Mouse (Mus musculus) midbrain, embryonic 13.5 days (tissue): ENCODE data around the gene Ifi47. TPM values are rescaled to one million over a fixed set of nuclear protein-coding genes. Genes with fewer than 3 reads are reported as not detected.

ENCODE experiments used
- ATAC-seq: fragments of 200-750 bp; cut with Nextera tagmentation; 2 replicates; pipeline ENCODE4 v1.8.0; 2017; ENCODE audit warnings: mild to moderate bottlenecking, moderate TSS enrichment, moderate library complexity
- H3K27ac ChIP-seq: fragments of 300-500 bp; sonication (generic); 2 replicates; pipeline ENCODE4 v1.5.1; 2015; ENCODE audit warnings: inconsistent platforms, mild to moderate bottlenecking, moderate library complexity
- H3K27me3 ChIP-seq: fragments of 300-500 bp; sonication (generic); 2 replicates; pipeline ENCODE4 v1.6.1; 2015; ENCODE audit warnings: mild to moderate bottlenecking, inconsistent platforms
- H3K36me3 ChIP-seq: fragments of 300-500 bp; sonication (generic); 2 replicates; pipeline ENCODE4 v1.6.1; 2015; ENCODE audit warnings: mild to moderate bottlenecking, inconsistent platforms
- H3K4me1 ChIP-seq: fragments of 300-500 bp; sonication (generic); replicated peaks from 2 replicates; pipeline ENCODE4 v1.6.1; 2015; ENCODE audit warnings: inconsistent platforms
- H3K4me2 ChIP-seq: fragments of 300-500 bp; sonication (generic); replicated peaks from 2 replicates; pipeline ENCODE4 v1.6.1; 2015; ENCODE audit warnings: moderate library complexity, mild to moderate bottlenecking, inconsistent platforms
- H3K4me3 ChIP-seq: fragments of 300-500 bp; sonication (generic); replicated peaks from 2 replicates; pipeline ENCODE4 v1.5.1; 2015; ENCODE audit warnings: mild to moderate bottlenecking, inconsistent platforms
- H3K9ac ChIP-seq: fragments of 300-500 bp; sonication (generic); replicated peaks from 2 replicates; pipeline ENCODE4 v1.6.1; 2015; ENCODE audit warnings: mild to moderate bottlenecking, inconsistent platforms
- H3K9me3 ChIP-seq: fragments of 300-500 bp; sonication (generic); 2 replicates; pipeline ENCODE4 v1.6.1; 2016; ENCODE audit warnings: mild to moderate bottlenecking, inconsistent platforms
- WGBS: fragments of 180-500 bp; shearing (Covaris S2); methylation state at CpG from one replicate; pipeline ENCODE4 v1.1.7; 2015; 5-methylcytosine and 5-hydroxymethylcytosine counted together
- polyA plus RNA-seq: library from polyadenylated mRNA; unstranded; fragments of >200 nt; fragmentation: Nextera tagmentation; extraction: Ambion mirVana; gene quantifications from 2 replicates; pipeline ENCODE4 v1.2.1, GENCODE M21; 2015

Gene Ifi47
- polyA plus RNA-seq, 1 experiment from 2014 or later: 0.39 TPM

GRCm38 (mm10) chr11:49092053-49092586 lies 15.7 kb downstream of the Ifi47 start:
- H3K27me3 ChIP-seq: no peaks in the 10 kb centered on the region
- H3K36me3 ChIP-seq: no peaks in the 10 kb centered on the region
- no peaks in the 10 kb centered on the region for H3K9me3 ChIP-seq
- peaks cover 6% of the 10 kb centered on the region; the same call in 1 of the 2 replicates for H3K4me1 ChIP-seq
- 96% methylated on average over 1 of the region's 1 CpGs for WGBS
- H3K27ac ChIP-seq: no peak overlapping the region
- H3K9ac ChIP-seq: no peak overlapping the region
- no peak overlapping the region for H3K4me2 ChIP-seq
- ATAC-seq: no peak
- H3K4me3 ChIP-seq: no peak overlapping the region

- no peak for ATAC-seq
- Histone ChIP-seq H3K36me3 (no peaks in the 10 kb centered on the region), H3K9ac (no peak overlapping the region), H3K4me3 (no peak overlapping the region), H3K27me3 (no peaks in the 10 kb centered on the region), H3K27ac (no peak overlapping the region), H3K9me3 (no peaks in the 10 kb centered on the region), H3K4me2 (no peak overlapping the region), H3K4me1 (peaks cover 6% of the 10 kb centered on the region; the same call in 1 of the 2 replicates)
- WGBS: 100% methylated on average over 2 of the region's 2 CpGs
Measured at GRCm38 (mm10) chr11:49092786-49093185, 16.4 kb downstream of the Ifi47 start.

GRCm38 (mm10) chr11:49093861-49094660 lies 17.7 kb downstream of the Ifi47 start:
- ATAC-seq: no peak
- no peak overlapping the region for H3K9ac ChIP-seq
- no peak overlapping the region for H3K27ac ChIP-seq
- H3K36me3 ChIP-seq: no peaks in the 10 kb centered on the region
- no peaks in the 10 kb centered on the region for H3K4me1 ChIP-seq
- no peak overlapping the region for H3K4me2 ChIP-seq
- no peak overlapping the region for H3K4me3 ChIP-seq
- WGBS: 90% methylated on average over 6 of the region's 6 CpGs
- no peaks in the 10 kb centered on the region for H3K9me3 ChIP-seq
- H3K27me3 ChIP-seq: no peaks in the 10 kb centered on the region

- Histone ChIP-seq H3K4me2 (no peak overlapping the region), H3K4me1 (no peaks in the 10 kb centered on the region), H3K9ac (no peak overlapping the region), H3K27ac (no peak overlapping the region), H3K4me3 (no peak overlapping the region), H3K27me3 (no peaks in the 10 kb centered on the region), H3K9me3 (no peaks in the 10 kb centered on the region), H3K36me3 (no peaks in the 10 kb centered on the region)
- no peak for ATAC-seq
- 73% methylated on average over 4 of the region's 4 CpGs for WGBS
Measured at GRCm38 (mm10) chr11:49095367-49095766, 19.0 kb downstream of the Ifi47 start.

GRCm38 (mm10) chr11:49100409-49100808 lies 24.0 kb downstream of the Ifi47 start:
- no peaks in the 10 kb centered on the region for H3K9me3 ChIP-seq
- H3K27ac ChIP-seq: no peak overlapping the region
- H3K4me1 ChIP-seq: no peaks in the 10 kb centered on the region
- H3K36me3 ChIP-seq: no peaks in the 10 kb centered on the region
- no peak overlapping the region for H3K9ac ChIP-seq
- H3K4me3 ChIP-seq: no peak overlapping the region
- no peaks in the 10 kb centered on the region for H3K27me3 ChIP-seq
- 87% methylated on average over 3 of the region's 3 CpGs for WGBS
- ATAC-seq: no peak
- H3K4me2 ChIP-seq: no peak overlapping the region

- Histone ChIP-seq H3K27ac (no peak overlapping the region), H3K4me2 (no peak overlapping the region), H3K4me1 (no peaks in the 10 kb centered on the region), H3K4me3 (no peak overlapping the region), H3K9ac (no peak overlapping the region), H3K27me3 (no peaks in the 10 kb centered on the region), H3K9me3 (no peaks in the 10 kb centered on the region), H3K36me3 (no peaks in the 10 kb centered on the region)
- 59% methylated on average over 5 of the region's 5 CpGs for WGBS
- no peak for ATAC-seq
Measured at GRCm38 (mm10) chr11:49101500-49101899, 25.1 kb downstream of the Ifi47 start.

GRCm38 (mm10) chr11:49103047-49103693 lies 26.8 kb downstream of the Ifi47 start:
- Histone ChIP-seq H3K27me3 (no peaks in the 10 kb centered on the region), H3K36me3 (no peaks in the 10 kb centered on the region), H3K4me3 (no peak overlapping the region), H3K9me3 (no peaks in the 10 kb centered on the region), H3K9ac (no peak overlapping the region), H3K4me1 (no peaks in the 10 kb centered on the region), H3K27ac (no peak overlapping the region), H3K4me2 (no peak overlapping the region)
- peak; percentile 77 for ATAC-seq
- 17% methylated on average over 8 of the region's 8 CpGs for WGBS

- Histone ChIP-seq H3K9ac (no peak overlapping the region), H3K4me2 (no peak overlapping the region), H3K9me3 (no peaks in the 10 kb centered on the region), H3K27ac (no peak overlapping the region), H3K4me3 (no peak overlapping the region), H3K4me1 (no peaks in the 10 kb centered on the region), H3K36me3 (no peaks in the 10 kb centered on the region), H3K27me3 (no peaks in the 10 kb centered on the region)
- WGBS: 75% methylated on average over 1 of the region's 1 CpGs
- ATAC-seq: no peak
Measured at GRCm38 (mm10) chr11:49105752-49106151, 29.4 kb downstream of the Ifi47 start.

- no peak overlapping the region for H3K27ac ChIP-seq
- no peak overlapping the region for H3K9ac ChIP-seq
- H3K36me3 ChIP-seq: no peaks in the 10 kb centered on the region
- no peak for ATAC-seq
- H3K4me1 ChIP-seq: no peaks in the 10 kb centered on the region
- no peaks in the 10 kb centered on the region for H3K9me3 ChIP-seq
- no peak overlapping the region for H3K4me3 ChIP-seq
- H3K4me2 ChIP-seq: no peak overlapping the region
- no peaks in the 10 kb centered on the region for H3K27me3 ChIP-seq
- 64% methylated on average over 10 of the region's 10 CpGs for WGBS
Measured at GRCm38 (mm10) chr11:49107650-49108537, 31.5 kb downstream of the Ifi47 start.

GRCm38 (mm10) chr11:49108833-49109232 lies 32.4 kb downstream of the Ifi47 start:
- ATAC-seq: peak; percentile 43; the same call in 1 of the 2 replicates
- no peak overlapping the region for H3K9ac ChIP-seq
- WGBS: 41% methylated on average over 1 of the region's 1 CpGs
- H3K27ac ChIP-seq: no peak overlapping the region
- H3K36me3 ChIP-seq: no peaks in the 10 kb centered on the region
- H3K4me3 ChIP-seq: no peak overlapping the region
- H3K27me3 ChIP-seq: no peaks in the 10 kb centered on the region
- H3K4me1 ChIP-seq: no peaks in the 10 kb centered on the region
- no peaks in the 10 kb centered on the region for H3K9me3 ChIP-seq
- H3K4me2 ChIP-seq: no peak overlapping the region

GRCm38 (mm10) chr11:49111000-49111399 lies 34.6 kb downstream of the Ifi47 start:
- no peak for ATAC-seq
- Histone ChIP-seq H3K4me2 (no peak overlapping the region), H3K4me1 (no peaks in the 10 kb centered on the region), H3K27ac (no peak overlapping the region), H3K4me3 (no peak overlapping the region), H3K9me3 (no peaks in the 10 kb centered on the region), H3K9ac (no peak overlapping the region), H3K27me3 (no peaks in the 10 kb centered on the region), H3K36me3 (no peaks in the 10 kb centered on the region)
- 76% methylated on average over 1 of the region's 1 CpGs for WGBS
